Mouse (Mus musculus) limb, embryonic 12.5 days (tissue): ENCODE measurements around the gene Arl15. TPM values are rescaled to one million over a fixed set of nuclear protein-coding genes. Genes with fewer than 3 reads are reported as not detected.
A peak's percentile ranks its signal among the peaks of the same experiment; 100 is the strongest.

ENCODE experiments used
- ATAC-seq: fragments of 200-750 bp; cut with Nextera tagmentation; 2 replicates; pipeline ENCODE4 v1.8.0; 2017; ENCODE audit warnings: low read depth, moderate TSS enrichment; ENCODE audit not compliant: insufficient number of reproducible peaks, insufficient read depth, low FRiP score, low TSS enrichment
- H3K27ac ChIP-seq: fragments of 300-500 bp; sonication (generic); 2 replicates; pipeline ENCODE4 v1.5.1; 2016; ENCODE audit warnings: mild to moderate bottlenecking, moderate library complexity
- H3K27me3 ChIP-seq: fragments of 300-500 bp; sonication (generic); 2 replicates; pipeline ENCODE4 v1.6.1; 2016; ENCODE audit warnings: mild to moderate bottlenecking, moderate library complexity
- H3K36me3 ChIP-seq: fragments of 300-500 bp; sonication (generic); 2 replicates; pipeline ENCODE4 v1.6.1; 2016; ENCODE audit warnings: mild to moderate bottlenecking, moderate library complexity
- H3K4me1 ChIP-seq: fragments of 300-500 bp; sonication (generic); replicated peaks from 2 replicates; pipeline ENCODE4 v1.6.1; 2016
- H3K4me2 ChIP-seq: fragments of 300-500 bp; sonication (generic); 2 replicates; pipeline ENCODE4 v1.6.1; 2016; ENCODE audit warnings: mild to moderate bottlenecking, moderate library complexity
- H3K4me3 ChIP-seq: fragments of 300-500 bp; sonication (generic); replicated peaks from 2 replicates; pipeline ENCODE4 v1.5.1; 2016; ENCODE audit warnings: mild to moderate bottlenecking
- H3K9ac ChIP-seq: fragments of 300-500 bp; sonication (generic); replicated peaks from 2 replicates; pipeline ENCODE4 v1.6.1; 2016; ENCODE audit warnings: mild to moderate bottlenecking, moderate library complexity
- H3K9me3 ChIP-seq: fragments of 300-500 bp; sonication (generic); 2 replicates; pipeline ENCODE4 v1.6.1; 2016; ENCODE audit warnings: mild to moderate bottlenecking, moderate library complexity
- WGBS: fragments of 180-500 bp; shearing (Covaris S2); methylation state at CpG from one replicate; pipeline ENCODE4 v1.1.7; 2016; 5-methylcytosine and 5-hydroxymethylcytosine counted together
- polyA plus RNA-seq: library from polyadenylated mRNA; unstranded; fragments of >200 nt; fragmentation: Nextera tagmentation; extraction: Ambion mirVana; gene quantifications from 2 replicates; pipeline ENCODE4 v1.2.1, GENCODE M21; 2016

Arl15 gene
- polyA plus RNA-seq, 1 experiment from 2014 or later: 17.4 TPM

DNA sequence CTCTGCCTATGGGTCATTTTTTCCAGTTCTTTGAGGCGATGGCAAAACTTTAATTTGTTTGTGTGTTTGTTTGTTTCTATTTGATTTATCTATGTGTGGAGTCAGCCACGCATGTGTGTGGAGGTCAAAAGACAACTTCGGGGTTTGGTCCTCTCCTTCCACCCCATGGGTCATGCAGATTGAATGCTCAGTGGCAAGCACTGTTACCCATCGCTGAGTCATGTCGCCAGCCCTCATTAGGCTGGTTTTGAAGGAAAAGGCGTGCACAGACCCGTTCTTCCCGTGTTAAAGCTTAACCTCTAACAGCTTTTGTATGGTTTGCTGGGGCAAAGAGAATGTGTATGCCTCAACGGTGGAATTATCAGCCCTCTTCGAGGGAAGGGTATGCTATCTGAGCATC lies 315.1 kb downstream of the Arl15 start:
- no peak overlapping the region for H3K9ac ChIP-seq
- WGBS: 87% methylated on average over 10 of the region's 10 CpGs
- no peaks in the 10 kb centered on the region for H3K36me3 ChIP-seq
- ATAC-seq: no peak
- H3K4me3 ChIP-seq: no peak overlapping the region
- H3K4me2 ChIP-seq: no peak overlapping the region
- H3K4me1 ChIP-seq: no peaks in the 10 kb centered on the region
- H3K27me3 ChIP-seq: no peaks in the 10 kb centered on the region
- no peak overlapping the region for H3K27ac ChIP-seq
- H3K9me3 ChIP-seq: no peaks in the 10 kb centered on the region

DNA sequence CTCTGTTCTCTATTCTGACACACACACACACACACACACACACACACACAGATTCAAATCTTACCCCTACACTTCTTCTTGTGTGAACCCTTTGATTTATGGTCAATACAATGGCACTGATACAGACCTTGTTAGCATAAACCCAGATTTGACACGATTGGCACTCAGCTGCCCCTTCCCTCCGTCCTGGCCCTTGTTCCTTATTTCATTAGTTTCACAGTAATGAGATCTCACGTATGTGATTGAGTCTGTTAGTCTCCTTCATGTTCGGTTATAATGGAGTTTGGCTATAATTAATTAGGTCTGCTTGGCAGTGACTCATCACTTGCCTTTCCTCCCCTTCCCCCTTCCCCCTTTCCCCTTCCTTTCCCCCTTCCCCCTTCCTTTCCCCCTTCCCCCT lies 315.5 kb downstream of the Arl15 start:
- Histone ChIP-seq H3K9me3 (no peaks in the 10 kb centered on the region), H3K27ac (no peak overlapping the region), H3K36me3 (no peaks in the 10 kb centered on the region), H3K4me1 (no peaks in the 10 kb centered on the region), H3K27me3 (no peaks in the 10 kb centered on the region), H3K4me3 (no peak overlapping the region), H3K9ac (no peak overlapping the region), H3K4me2 (no peak overlapping the region)
- no peak for ATAC-seq
- 29% methylated on average over 4 of the region's 4 CpGs for WGBS

DNA sequence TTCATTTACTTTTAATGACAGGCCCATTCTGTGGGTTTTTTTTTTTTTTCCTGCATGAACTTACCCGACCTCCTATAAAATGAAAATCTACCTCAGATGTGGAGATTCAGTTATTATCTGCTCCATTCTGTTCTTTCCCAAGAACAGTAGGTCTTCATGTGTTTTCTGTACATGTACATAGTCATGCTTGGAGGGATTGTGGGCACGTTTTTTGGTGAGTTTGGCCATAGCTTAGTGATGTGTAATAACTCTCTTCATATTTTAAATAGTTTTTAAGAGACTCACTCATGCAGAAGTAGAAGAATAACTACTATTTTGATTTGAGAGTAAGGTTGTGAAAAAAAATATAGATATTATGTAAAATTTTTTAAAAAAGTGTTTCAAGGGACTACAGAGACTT lies 319.2 kb downstream of the Arl15 start:
- H3K36me3 ChIP-seq: no peaks in the 10 kb centered on the region
- WGBS: 62% methylated on average over 2 of the region's 2 CpGs
- no peak overlapping the region for H3K4me2 ChIP-seq
- H3K27ac ChIP-seq: no peak overlapping the region
- no peaks in the 10 kb centered on the region for H3K4me1 ChIP-seq
- no peaks in the 10 kb centered on the region for H3K27me3 ChIP-seq
- ATAC-seq: no peak
- no peak overlapping the region for H3K9ac ChIP-seq
- H3K9me3 ChIP-seq: no peaks in the 10 kb centered on the region
- no peak overlapping the region for H3K4me3 ChIP-seq

DNA sequence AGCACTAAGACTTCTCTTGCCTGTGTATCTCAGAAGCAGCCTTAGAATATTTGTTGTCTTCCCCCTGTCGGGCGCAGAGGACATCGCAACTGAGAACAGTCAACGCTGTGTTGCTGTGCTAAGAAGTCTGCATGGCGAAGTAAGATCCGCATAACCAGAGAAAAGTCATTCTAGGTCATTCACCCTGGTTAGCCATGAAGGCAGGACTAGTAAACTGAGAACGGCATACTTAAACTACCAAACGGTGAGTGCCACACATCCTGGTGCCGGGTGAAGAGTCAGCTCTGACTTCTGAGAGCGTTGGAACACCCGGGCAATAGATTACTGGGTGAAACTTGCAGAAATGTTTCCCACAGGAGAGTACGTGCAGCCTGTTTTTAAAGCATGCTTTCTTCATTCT lies 320.3 kb downstream of the Arl15 start:
- Histone ChIP-seq H3K4me2 (no peak overlapping the region), H3K4me3 (no peak overlapping the region), H3K9me3 (no peaks in the 10 kb centered on the region), H3K27ac (no peak overlapping the region), H3K27me3 (no peaks in the 10 kb centered on the region), H3K36me3 (no peaks in the 10 kb centered on the region), H3K9ac (no peak overlapping the region), H3K4me1 (no peaks in the 10 kb centered on the region)
- 93% methylated on average over 12 of the region's 12 CpGs for WGBS
- no peak for ATAC-seq

DNA sequence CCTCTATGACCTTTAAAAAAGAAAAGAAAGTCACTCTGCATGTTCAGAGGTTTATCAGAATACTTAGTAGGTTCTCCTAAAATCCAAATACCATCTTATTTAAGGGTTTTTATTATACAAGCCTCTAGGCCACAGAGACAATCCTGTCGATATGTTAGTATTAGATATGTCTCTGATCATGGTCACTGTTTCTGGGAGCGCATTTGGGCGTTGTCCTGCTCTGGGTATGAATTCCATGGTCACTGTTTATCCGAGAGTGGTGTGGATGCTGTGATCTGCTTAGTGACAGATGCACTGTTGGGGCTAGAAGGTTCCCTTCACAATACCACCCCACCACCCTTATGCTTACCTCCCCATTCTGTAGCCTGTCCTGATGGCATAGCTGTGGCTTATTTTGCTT lies 320.8 kb downstream of the Arl15 start:
- WGBS: 88% methylated on average over 4 of the region's 4 CpGs
- H3K4me3 ChIP-seq: no peak overlapping the region
- no peak for ATAC-seq

DNA sequence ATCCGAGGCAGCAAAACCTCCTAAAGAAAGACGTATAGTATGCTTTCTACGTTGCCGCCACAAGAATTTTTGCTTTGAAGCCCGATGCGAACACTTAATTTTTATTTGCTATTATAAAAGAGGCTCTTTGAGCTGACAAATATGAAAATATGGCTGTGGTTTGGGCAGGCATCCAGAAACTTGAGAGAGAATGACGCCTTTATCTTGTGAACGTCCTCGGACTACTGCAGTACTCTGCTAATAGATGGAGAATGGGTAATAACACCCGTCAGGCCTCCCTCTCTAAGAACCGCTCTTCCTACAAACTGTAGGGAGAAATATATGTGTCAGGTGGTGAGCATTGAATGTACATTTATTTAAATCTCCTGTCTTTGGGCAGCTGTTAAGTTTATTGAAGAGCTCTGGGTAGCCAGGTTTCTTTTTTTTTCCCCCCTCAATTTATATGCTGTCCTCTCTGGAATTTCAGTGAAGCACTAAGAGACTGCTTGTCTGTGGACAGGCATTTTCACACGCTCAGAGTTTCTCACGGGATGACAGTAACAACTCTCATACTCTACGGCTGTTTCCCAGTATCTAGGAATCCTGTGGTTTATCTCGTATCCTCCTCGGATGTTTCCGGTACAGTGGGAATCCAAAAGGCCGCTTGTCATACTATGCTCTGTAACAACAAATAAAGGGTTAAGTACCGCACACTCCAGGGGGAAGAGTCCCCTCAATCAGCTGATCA lies 324.0 kb downstream of the Arl15 start:
- no peak overlapping the region for H3K4me2 ChIP-seq
- no peaks in the 10 kb centered on the region for H3K4me1 ChIP-seq
- H3K4me3 ChIP-seq: no peak overlapping the region
- no peaks in the 10 kb centered on the region for H3K9me3 ChIP-seq
- no peak for ATAC-seq
- H3K27ac ChIP-seq: no peak overlapping the region
- 83% methylated on average over 19 of the region's 19 CpGs for WGBS
- no peaks in the 10 kb centered on the region for H3K27me3 ChIP-seq
- no peaks in the 10 kb centered on the region for H3K36me3 ChIP-seq
- no peak overlapping the region for H3K9ac ChIP-seq

More for the DNA sequence above, 320.8 kb downstream of the Arl15 start:
- no peak overlapping the region for H3K9ac ChIP-seq
- H3K9me3 ChIP-seq: no peaks in the 10 kb centered on the region
- no peaks in the 10 kb centered on the region for H3K27me3 ChIP-seq
- H3K4me2 ChIP-seq: no peak overlapping the region
- H3K4me1 ChIP-seq: no peaks in the 10 kb centered on the region
- H3K27ac ChIP-seq: no peak overlapping the region
- no peaks in the 10 kb centered on the region for H3K36me3 ChIP-seq

DNA sequence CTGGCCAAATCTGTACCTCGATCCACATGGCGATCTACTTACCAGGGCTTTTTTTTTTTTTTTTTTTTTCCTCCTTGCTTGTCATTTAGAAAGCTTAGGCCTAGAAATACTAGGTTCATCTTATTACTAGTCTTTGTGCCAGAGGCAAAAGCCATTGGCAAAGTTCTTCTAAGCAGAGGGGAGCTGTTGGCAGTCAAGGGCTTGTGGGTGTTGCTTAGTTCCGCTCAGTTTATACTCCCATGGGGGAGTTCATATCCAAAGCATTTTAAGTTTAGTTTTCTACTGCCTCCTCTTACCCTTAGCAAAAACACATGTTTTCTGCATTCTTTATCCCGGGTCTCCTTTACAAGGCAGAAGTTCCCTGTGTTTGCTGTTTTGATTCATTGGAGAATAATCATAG lies 325.5 kb downstream of the Arl15 start:
- H3K4me1 ChIP-seq: peaks cover 5% of the 10 kb centered on the region
- H3K27me3 ChIP-seq: no peaks in the 10 kb centered on the region
- H3K27ac ChIP-seq: no peak overlapping the region
- no peaks in the 10 kb centered on the region for H3K9me3 ChIP-seq
- no peak overlapping the region for H3K4me2 ChIP-seq
- H3K36me3 ChIP-seq: no peaks in the 10 kb centered on the region
- no peak overlapping the region for H3K4me3 ChIP-seq
- ATAC-seq: no peak
- H3K9ac ChIP-seq: no peak overlapping the region
- 84% methylated on average over 4 of the region's 4 CpGs for WGBS

DNA sequence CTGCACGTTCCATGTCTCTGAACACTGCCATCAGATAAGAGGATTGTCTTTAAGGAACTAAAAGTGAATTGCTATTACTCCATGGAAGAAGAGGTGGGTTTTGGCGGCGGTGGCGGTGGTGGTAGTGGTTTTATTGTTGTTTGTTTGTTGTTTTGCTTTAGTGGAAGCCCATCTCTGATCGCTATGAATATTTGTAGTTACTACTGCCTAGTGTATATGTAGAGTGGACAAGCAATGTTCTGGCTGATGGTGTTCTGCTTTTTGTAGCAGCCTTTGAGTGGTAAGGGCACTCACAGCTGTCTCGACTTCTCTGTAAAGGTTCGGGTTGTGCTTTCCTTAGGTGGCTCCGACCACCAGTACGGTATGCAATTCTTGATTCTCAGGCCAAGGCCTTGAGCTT lies 327.3 kb downstream of the Arl15 start:
- 90% methylated on average over 9 of the region's 9 CpGs for WGBS
- Histone ChIP-seq H3K36me3 (no peaks in the 10 kb centered on the region), H3K9ac (no peak overlapping the region), H3K4me1 (peaks cover 9% of the 10 kb centered on the region), H3K4me2 (no peak overlapping the region), H3K9me3 (no peaks in the 10 kb centered on the region), H3K27ac (no peak overlapping the region), H3K4me3 (no peak overlapping the region), H3K27me3 (no peaks in the 10 kb centered on the region)
- ATAC-seq: no peak

DNA sequence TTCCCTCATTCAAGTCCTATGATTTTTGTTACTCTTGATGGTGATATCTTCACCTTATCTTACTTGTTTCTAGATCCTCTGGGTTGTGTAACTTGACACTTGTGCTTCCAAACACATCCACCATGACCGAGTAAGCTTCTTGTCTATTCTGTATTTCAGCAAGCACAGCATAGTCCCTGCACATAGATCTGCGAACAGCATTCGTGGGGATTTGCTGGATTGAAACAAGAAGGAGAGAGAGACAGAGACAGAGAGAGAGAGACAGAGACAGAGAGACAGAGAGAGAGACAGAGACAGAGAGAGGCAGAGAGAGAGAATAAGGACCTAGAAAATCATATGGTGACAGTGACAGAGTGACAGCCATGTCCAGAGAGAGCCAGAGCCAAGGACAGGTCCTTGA lies 329.1 kb downstream of the Arl15 start:
- 80% methylated on average over 3 of the region's 3 CpGs for WGBS
- Histone ChIP-seq H3K9me3 (peaks cover 1% of the 10 kb centered on the region; the same call in 1 of the 2 replicates), H3K9ac (no peak overlapping the region), H3K36me3 (no peaks in the 10 kb centered on the region), H3K4me1 (peaks cover 9% of the 10 kb centered on the region), H3K27me3 (no peaks in the 10 kb centered on the region), H3K4me2 (no peak overlapping the region), H3K27ac (no peak overlapping the region), H3K4me3 (no peak overlapping the region)
- no peak for ATAC-seq

DNA sequence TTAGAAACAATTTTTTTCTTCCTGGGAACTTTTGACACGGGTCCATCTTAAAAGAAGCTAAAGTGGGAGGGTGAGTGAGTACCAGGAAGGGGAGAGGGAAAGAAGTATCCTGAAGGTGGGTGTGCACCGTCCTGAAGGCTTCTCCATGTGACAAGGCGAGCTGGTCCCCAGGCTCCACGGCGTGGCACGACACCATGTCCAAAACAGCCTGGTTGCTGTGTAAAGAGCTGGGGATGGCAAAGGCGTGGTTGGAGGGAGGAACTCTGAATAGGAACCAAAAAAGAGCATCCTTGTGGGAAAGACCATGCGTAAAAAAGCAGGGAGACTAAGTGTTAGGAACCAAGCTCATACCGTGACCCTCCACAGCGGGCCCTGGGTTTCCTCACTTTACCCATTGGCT lies 330.1 kb downstream of the Arl15 start:
- Histone ChIP-seq H3K36me3 (no peaks in the 10 kb centered on the region), H3K4me1 (peaks cover 10% of the 10 kb centered on the region), H3K27ac (0 out of 2 replicates have a peak overlapping the region, but pooled peaks have one; percentile 17), H3K4me2 (no peak overlapping the region), H3K9ac (no peak overlapping the region), H3K9me3 (peaks cover 4% of the 10 kb centered on the region; the same call in 1 of the 2 replicates), H3K4me3 (no peak overlapping the region), H3K27me3 (no peaks in the 10 kb centered on the region)
- no peak for ATAC-seq
- 85% methylated on average over 10 of the region's 10 CpGs for WGBS

DNA sequence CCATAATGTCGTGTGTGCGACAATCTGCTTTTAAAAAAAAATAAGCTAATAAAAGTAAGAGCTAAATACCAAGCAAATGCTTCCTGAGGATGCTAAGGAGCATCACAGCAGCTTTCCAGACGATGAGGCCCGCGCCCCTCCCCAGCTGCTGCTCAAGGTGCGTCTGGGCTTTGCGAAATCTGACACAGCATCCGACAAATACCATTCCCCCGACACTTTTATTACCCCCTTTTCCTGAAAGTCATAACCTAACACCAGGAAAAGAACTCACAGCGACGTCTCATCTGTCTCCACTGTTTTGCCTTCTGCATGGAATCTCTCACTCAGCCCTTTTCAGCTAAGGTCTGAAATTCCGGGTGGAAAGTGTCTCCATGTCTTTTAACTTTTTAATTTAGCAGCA lies 330.7 kb downstream of the Arl15 start:
- ATAC-seq: no peak
- H3K9ac ChIP-seq: no peak overlapping the region
- no peaks in the 10 kb centered on the region for H3K36me3 ChIP-seq
- no peak overlapping the region for H3K4me3 ChIP-seq
- no peak overlapping the region for H3K4me2 ChIP-seq
- no peaks in the 10 kb centered on the region for H3K27me3 ChIP-seq
- H3K9me3 ChIP-seq: peaks cover 4% of the 10 kb centered on the region; the same call in 1 of the 2 replicates
- 20% methylated on average over 12 of the region's 12 CpGs for WGBS
- peaks cover 14% of the 10 kb centered on the region for H3K4me1 ChIP-seq
- 0 out of 2 replicates have a peak overlapping the region, but pooled peaks have one; percentile 17 for H3K27ac ChIP-seq

DNA sequence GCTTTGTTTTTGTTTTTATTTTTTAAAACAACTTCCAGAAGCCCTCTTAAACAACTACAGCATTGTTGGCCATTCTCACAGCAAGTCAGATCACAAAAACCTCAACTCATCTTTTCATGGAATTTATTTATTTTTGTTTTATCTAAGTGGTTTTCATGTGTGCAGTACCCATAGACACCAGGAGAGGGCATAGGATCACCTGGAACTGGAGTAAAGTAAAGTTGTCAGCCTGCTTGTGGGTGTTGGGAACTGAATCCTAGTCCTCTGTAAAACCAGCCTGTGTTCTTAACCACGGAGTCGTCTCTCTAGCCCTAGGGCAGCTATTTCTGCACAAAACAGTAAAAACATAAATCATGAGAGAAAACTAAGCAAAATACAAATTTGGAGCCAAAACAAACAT lies 334.1 kb downstream of the Arl15 start:
- no peak for ATAC-seq
- 87% methylated on average over 2 of the region's 2 CpGs for WGBS
- H3K4me2 ChIP-seq: no peak overlapping the region
- H3K9ac ChIP-seq: no peak overlapping the region
- no peaks in the 10 kb centered on the region for H3K36me3 ChIP-seq
- peaks cover 4% of the 10 kb centered on the region; the same call in 1 of the 2 replicates for H3K9me3 ChIP-seq
- H3K4me3 ChIP-seq: no peak overlapping the region
- no peak overlapping the region for H3K27ac ChIP-seq
- no peaks in the 10 kb centered on the region for H3K27me3 ChIP-seq
- H3K4me1 ChIP-seq: peaks cover 22% of the 10 kb centered on the region
